Mouse (Mus musculus): ENCODE data around the gene Pdilt. TPM values are rescaled to one million over a fixed set of nuclear protein-coding genes. Genes with fewer than 3 reads are reported as not detected.

Pdilt gene
- polyA plus RNA-seq, 1 experiment from 2014 or later: 0.06 TPM

DNA sequence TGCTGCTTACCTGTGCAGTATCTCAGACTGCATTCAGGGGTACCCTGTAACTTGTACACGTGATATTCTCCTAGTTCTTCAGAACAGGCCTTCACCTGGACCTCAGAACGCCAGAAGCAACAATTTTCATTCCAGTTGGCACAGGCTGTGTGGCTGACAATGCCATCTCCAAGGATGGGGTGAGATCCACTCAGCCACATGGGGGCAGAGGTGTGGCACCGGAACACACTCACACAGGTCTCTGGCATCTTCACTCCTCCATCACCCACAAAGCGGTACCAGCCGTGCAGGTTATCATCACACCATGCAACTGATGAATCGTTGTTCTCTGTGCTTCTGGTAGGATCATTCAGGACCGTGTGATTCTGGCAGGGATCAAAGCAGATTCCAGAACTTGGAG lies 69.1 kb downstream of the Pdilt start:
- Histone ChIP-seq H3K27ac (ENCODE audit: low read depth) (no peak overlapping the region), H3K9ac (replicated peaks) (no peak overlapping the region), H3K27me3 (ENCODE audit: insufficient read depth, low read length) (no peaks in the 10 kb centered on the region), H3K4me3 (ENCODE audit: low read depth, low read length) (no peak overlapping the region), H3K4me2 (ENCODE audit: low read depth, low read length) (no peak overlapping the region), H3K36me3 (replicated peaks; ENCODE audit: insufficient read depth, low read length) (no peaks in the 10 kb centered on the region), H3K9me3 (ENCODE audit: low read length) (no peaks in the 10 kb centered on the region), H3K4me1 (ENCODE audit: insufficient read depth) (no peaks in the 10 kb centered on the region)
- 77% methylated on average over 7 of the region's 7 CpGs for WGBS (ENCODE audit: insufficient replicate concordance)
- no peak for DNase-seq
- TF ChIP-seq CTCF (IDR thresholded peaks at IDR 0.05; ENCODE audit: low read depth) (no peak), EP300 (IDR thresholded peaks at IDR 0.05; ENCODE audit: low read depth) (no peak)
- no peak for ATAC-seq

DNA sequence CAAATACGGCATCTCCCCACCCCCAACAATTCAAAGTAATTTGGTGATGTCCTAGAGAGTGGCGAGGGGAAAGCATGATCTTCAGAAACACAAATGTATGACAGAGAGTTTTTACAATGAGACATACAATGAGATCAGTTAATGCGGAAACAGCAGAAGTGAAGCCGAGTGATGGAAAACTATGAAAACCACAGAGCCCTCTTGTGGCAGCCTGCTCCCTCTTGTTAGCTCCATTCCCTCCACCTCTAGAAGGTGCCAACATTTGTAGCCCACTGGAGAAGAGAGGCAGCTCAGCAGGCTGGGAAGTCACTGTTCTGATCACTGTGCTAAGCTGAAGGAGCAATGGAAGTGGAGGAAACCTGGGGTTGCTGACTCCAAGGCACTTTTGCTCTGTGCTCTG lies 79.4 kb downstream of the Pdilt start:
- H3K9me3 ChIP-seq (ENCODE audit: low read length): no peaks in the 10 kb centered on the region
- no peak overlapping the region for H3K4me2 ChIP-seq (ENCODE audit: low read depth, low read length)
- no peaks in the 10 kb centered on the region for H3K27me3 ChIP-seq (ENCODE audit: insufficient read depth, low read length)
- no peak overlapping the region for H3K27ac ChIP-seq (ENCODE audit: low read depth)
- H3K4me1 ChIP-seq (ENCODE audit: insufficient read depth): no peaks in the 10 kb centered on the region
- no peaks in the 10 kb centered on the region for H3K36me3 ChIP-seq (replicated peaks; ENCODE audit: insufficient read depth, low read length)
- ATAC-seq: no peak
- no peak overlapping the region for H3K4me3 ChIP-seq (ENCODE audit: low read depth, low read length)
- no peak for TF ChIP-seq EP300 (IDR thresholded peaks at IDR 0.05; ENCODE audit: low read depth)
- TF ChIP-seq CTCF (IDR thresholded peaks at IDR 0.05; ENCODE audit: low read depth): no peak
- no peak overlapping the region for H3K9ac ChIP-seq (replicated peaks)
- no peak for DNase-seq
- 57% methylated on average over 4 of the region's 4 CpGs for WGBS (ENCODE audit: insufficient replicate concordance)

DNA sequence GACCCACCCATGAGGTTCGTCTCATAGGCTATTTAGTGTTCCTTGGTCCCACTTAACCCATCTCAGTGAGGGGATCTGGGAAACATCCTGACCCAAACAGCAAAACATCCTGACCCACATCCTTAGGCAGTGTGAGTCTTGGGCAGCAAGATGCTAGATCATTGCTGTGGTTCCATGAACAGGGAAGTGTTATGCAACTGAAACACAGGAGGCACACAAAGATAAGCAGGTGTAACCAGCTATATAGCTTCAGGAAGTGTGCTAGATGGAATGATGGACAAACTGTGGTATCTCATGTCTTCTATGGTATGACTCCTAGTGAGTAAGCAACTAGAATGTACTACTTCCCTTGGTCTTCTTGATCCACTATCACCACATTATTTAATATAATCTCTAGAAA lies 81.4 kb downstream of the Pdilt start:
- Histone ChIP-seq H3K4me2 (ENCODE audit: low read depth, low read length) (no peak overlapping the region), H3K9ac (replicated peaks) (no peak overlapping the region), H3K9me3 (ENCODE audit: low read length) (no peaks in the 10 kb centered on the region), H3K4me1 (ENCODE audit: insufficient read depth) (no peaks in the 10 kb centered on the region), H3K36me3 (replicated peaks; ENCODE audit: insufficient read depth, low read length) (no peaks in the 10 kb centered on the region), H3K27me3 (ENCODE audit: insufficient read depth, low read length) (no peaks in the 10 kb centered on the region), H3K27ac (ENCODE audit: low read depth) (no peak overlapping the region), H3K4me3 (ENCODE audit: low read depth, low read length) (no peak overlapping the region)
- WGBS (ENCODE audit: insufficient replicate concordance): 77% methylated on average over 1 of the region's 1 CpGs
- TF ChIP-seq EP300 (IDR thresholded peaks at IDR 0.05; ENCODE audit: low read depth) (no peak), CTCF (IDR thresholded peaks at IDR 0.05; ENCODE audit: low read depth) (no peak)
- DNase-seq (no peak), ATAC-seq (no peak)

Other genes starting within 250 kb of the Pdilt start
- gene Gp2, start 64.2 kb downstream of the Pdilt start, polyA plus RNA-seq (2015; fragmentation: Nextera tagmentation; extraction: Ambion mirVana): 0.17 TPM in 1 of 2 replicates, not detected in the other
- not detected in 2 replicates for gene Umod, start 44.2 kb downstream of the Pdilt start, polyA plus RNA-seq (2015; fragmentation: Nextera tagmentation; extraction: Ambion mirVana)
- gene Acsm5, start 4.0 kb downstream of the Pdilt start, polyA plus RNA-seq (2015; fragmentation: Nextera tagmentation; extraction: Ambion mirVana): 2.2 and 2.5 TPM in 2 replicates
- gene Acsm2, start 30.9 kb upstream of the Pdilt start, polyA plus RNA-seq (2015; fragmentation: Nextera tagmentation; extraction: Ambion mirVana): 0.15 TPM in 1 of 2 replicates, not detected in the other
- 74.6 and 77.9 TPM in 2 replicates for gene Acsm1, start 83.5 kb upstream of the Pdilt start, polyA plus RNA-seq (2015; fragmentation: Nextera tagmentation; extraction: Ambion mirVana)
- gene Acsm4, start 166.5 kb upstream of the Pdilt start, polyA plus RNA-seq (2015; fragmentation: Nextera tagmentation; extraction: Ambion mirVana): not detected in 2 replicates
- gene Thumpd1, start 197.3 kb upstream of the Pdilt start, polyA plus RNA-seq (2015; fragmentation: Nextera tagmentation; extraction: Ambion mirVana): 18.2 and 19.3 TPM in 2 replicates
- gene Acsm3, start 237.4 kb upstream of the Pdilt start, polyA plus RNA-seq (2015; fragmentation: Nextera tagmentation; extraction: Ambion mirVana): 21.7 and 23.3 TPM in 2 replicates